Mouse (Mus musculus) spleen, adult 2 months (tissue): ENCODE measurements around the gene Slc16a11.

ENCODE experiments used
- CTCF ChIP-seq: fragments of 200-500 bp; IDR thresholded peaks from 2 replicates; pipeline ENCODE4 v1.5.1; 2011; ENCODE audit warnings: mild to moderate bottlenecking, inconsistent platforms; ENCODE audit not compliant: insufficient read depth, insufficient read length, insufficient replicate concordance; ENCODE audit errors: extremely low read depth
- POLR2A ChIP-seq: fragments of 200-500 bp; IDR thresholded peaks from 2 replicates; pipeline ENCODE4 v1.6.1; 2011; ENCODE audit warnings: low read depth, low read length, inconsistent platforms

DNA sequence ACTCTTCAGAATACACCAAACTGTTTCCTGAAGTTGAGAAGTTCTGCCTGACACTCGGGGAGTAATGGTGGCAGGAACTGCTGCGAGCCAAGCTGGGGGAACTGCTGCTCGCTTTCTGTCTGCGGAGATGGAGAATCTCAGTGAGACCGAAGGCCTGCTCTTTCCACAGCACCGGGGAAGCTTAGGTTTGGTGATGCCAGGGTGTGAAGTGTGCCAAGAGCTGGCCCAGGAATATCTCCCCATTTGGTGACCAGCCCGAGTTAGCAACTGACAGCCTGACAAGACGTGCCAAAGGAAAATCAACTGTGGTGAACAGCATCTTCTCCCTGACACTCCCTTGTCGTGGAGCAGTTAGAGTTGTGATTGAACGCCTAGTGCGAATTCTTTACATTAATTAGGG is 34.2 kb upstream of the Slc16a11 start:
- TF ChIP-seq POLR2A (no peak), CTCF (no peak)
